Mouse (Mus musculus): ENCODE measurements around the gene Cd163l1. TPM values are rescaled to one million over a fixed set of nuclear protein-coding genes. Genes with fewer than 3 reads are reported as not detected.

The Cd163l1 gene
- polyA plus RNA-seq, 1 experiment, result 0.03 TPM

DNA sequence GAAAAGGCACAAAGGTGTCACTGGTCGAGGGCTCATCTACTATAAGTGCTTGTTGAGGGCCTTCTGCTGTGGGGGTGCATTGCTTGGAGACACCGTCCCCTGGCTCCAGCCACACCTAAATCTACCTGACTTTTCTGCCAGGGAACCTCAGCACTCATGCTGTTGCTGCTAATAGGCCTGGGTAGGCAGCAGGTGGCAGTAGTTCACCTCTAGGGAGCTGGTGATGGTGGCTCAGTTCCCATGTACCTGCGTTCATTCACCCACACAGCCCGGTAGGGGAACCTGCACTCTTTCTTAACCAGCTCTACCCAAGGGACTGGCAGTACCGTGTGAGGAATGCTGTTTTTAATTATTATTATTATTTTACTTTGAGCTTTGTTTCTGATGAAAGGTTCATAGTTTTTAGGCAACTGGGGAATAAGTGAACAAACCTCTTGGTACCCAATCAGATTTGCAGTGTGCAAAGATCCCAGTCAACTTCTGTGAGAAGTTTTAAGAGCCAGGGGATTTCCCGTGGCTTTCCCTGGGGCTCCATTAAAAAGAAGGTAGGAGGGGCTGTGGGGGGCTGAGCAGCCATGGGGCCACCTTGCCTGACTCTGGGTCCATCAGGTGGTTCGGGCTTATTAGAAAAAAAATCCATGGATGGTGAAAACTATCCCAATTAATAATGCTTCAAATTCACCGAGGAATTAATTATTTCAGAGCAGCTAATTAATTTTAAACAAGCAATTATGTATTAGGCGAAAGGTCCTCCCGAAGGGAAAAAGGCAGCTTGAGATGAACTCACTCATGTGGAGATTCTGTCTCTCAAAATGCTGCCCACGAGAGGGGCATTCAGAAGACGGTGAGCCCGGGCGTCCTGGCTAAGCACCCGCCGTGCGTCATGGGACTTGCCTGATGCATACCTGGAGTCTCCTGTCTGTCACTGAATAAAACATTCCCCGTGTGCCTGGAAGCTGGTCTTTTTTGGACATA lies 31.1 kb upstream of the Cd163l1 start:
- no peak overlapping the region for H3K4me3 ChIP-seq (replicated peaks; ENCODE audit: insufficient read depth, low read depth, low read length)
- no peaks in the 10 kb centered on the region for H3K27me3 ChIP-seq (ENCODE audit: control insufficient read depth, insufficient read depth, low read length)
- H3K27ac ChIP-seq (ENCODE audit: insufficient read depth, low read length), result no peak overlapping the region
- peak; percentile 15; the same call in 1 of the 2 replicates for TF ChIP-seq CTCF (IDR thresholded peaks at IDR 0.05; ENCODE audit: borderline replicate concordance, insufficient read depth, low read depth, low read length)
- no peak for TF ChIP-seq POLR2A (IDR thresholded peaks at IDR 0.05; ENCODE audit: borderline replicate concordance, insufficient read depth, low read length)
- no peaks in the 10 kb centered on the region for H3K4me1 ChIP-seq (ENCODE audit: control insufficient read depth, insufficient read depth, low read length)
- DNase-seq, result no peak
- WGBS, result 57% methylated on average over 18 of the region's 18 CpGs

DNA sequence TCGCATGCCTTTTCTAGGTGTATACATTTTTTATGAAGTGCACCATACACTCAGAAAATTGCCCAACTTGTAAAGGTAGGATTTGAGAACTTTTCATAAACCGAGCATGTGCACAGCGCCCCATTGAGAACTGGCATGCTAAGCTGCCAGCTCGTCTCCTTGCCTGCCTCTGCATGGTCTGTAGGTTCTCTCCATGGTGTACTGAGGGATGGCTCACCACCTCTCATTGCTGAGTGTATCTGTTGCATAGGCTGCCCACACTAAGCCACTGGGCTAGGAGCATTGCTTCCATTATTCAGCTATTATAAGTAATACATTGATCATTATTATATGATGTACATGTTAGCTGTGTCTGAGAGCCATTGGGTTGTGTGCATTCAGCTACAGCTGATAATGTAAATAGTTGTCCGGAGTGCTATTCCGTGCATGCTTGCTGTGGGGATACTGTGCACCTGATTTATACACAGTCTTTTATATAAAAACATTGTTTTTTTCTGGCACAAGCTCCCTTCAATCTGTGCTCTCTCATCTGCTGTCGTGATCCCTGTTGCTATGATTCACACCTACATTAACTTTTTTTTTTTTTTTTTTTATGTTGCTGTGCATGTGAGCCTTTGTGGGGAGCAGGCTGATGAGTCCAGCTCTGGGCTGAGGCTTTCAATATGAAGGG lies 30.2 kb upstream of the Cd163l1 start:
- DNase-seq, result no peak
- WGBS, result 62% methylated on average over 7 of the region's 7 CpGs
- TF ChIP-seq CTCF (IDR thresholded peaks at IDR 0.05; ENCODE audit: borderline replicate concordance, insufficient read depth, low read depth, low read length), result no peak
- no peak for TF ChIP-seq POLR2A (IDR thresholded peaks at IDR 0.05; ENCODE audit: borderline replicate concordance, insufficient read depth, low read length)
- Histone ChIP-seq H3K4me1 (ENCODE audit: control insufficient read depth, insufficient read depth, low read length) (no peaks in the 10 kb centered on the region), H3K27me3 (ENCODE audit: control insufficient read depth, insufficient read depth, low read length) (no peaks in the 10 kb centered on the region), H3K4me3 (replicated peaks; ENCODE audit: insufficient read depth, low read depth, low read length) (no peak overlapping the region), H3K27ac (ENCODE audit: insufficient read depth, low read length) (no peak overlapping the region)

DNA sequence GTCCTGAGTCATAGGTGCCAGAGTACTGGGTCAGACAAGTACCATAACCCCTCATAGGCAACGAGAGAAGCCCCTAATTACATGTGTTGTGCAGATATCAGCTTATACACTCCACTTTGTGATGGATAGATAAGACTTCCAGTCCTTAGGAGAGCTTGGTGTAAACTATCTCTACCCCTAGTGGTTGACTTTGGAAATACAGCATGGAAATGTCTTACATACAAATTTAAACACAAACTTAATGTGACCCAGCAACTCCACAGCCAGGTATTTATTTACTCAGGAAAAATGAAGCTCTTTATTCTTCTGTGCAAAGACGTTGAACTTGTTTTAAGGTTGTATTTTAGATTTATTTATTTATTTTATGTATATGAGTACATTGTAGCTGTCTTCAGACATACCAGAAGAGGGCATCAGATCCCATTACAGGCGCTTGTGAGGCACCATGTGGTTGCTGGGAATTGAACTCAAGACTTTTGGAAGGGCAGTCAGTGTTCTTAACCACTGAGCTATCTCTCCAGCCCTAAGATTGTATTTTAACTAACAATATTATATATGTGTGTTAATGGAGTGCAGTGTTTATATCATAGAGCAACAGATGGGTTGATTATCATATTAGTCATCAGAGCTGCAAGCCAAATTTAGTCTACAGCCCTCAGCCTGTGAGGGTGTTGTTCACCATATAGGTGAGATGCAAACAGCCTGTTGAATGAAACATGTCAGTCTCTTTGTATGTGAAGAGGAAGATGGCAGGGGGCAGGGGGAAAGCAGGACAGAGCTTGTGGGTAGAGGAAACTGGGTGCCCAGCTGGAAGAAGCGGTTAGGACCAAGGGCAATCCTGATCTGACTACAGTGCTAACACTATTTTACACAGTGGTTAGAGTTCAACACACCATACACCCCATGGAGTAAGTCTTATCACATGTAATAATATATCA lies 29.4 kb upstream of the Cd163l1 start:
- 63% methylated on average over 4 of the region's 4 CpGs for WGBS
- no peak for DNase-seq
- Histone ChIP-seq H3K4me1 (ENCODE audit: control insufficient read depth, insufficient read depth, low read length) (no peaks in the 10 kb centered on the region), H3K27ac (ENCODE audit: insufficient read depth, low read length) (no peak overlapping the region), H3K4me3 (replicated peaks; ENCODE audit: insufficient read depth, low read depth, low read length) (no peak overlapping the region), H3K27me3 (ENCODE audit: control insufficient read depth, insufficient read depth, low read length) (no peaks in the 10 kb centered on the region)
- TF ChIP-seq POLR2A (IDR thresholded peaks at IDR 0.05; ENCODE audit: borderline replicate concordance, insufficient read depth, low read length) (no peak), CTCF (IDR thresholded peaks at IDR 0.05; ENCODE audit: borderline replicate concordance, insufficient read depth, low read depth, low read length) (peak; percentile 25; the same call in 1 of the 2 replicates)

DNA sequence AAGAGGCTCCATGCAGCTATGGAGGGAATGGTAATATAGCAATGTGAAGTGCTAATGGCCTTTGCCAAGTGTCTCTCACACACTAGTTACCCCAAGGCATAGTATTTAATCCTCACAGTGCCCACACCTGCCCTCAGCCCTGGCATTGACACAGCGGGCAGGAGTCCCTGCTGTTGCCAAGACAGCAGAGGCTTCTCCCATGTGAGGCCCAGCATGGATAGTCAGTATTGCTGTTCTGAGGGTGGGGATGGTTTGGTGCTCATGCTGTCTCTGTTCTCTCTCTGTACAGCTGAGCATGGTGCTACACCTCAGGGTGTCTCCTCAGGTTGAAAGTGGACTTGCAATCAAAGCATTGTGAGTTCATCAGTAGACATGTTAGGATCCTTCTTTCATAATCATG lies 27.6 kb upstream of the Cd163l1 start:
- H3K4me1 ChIP-seq (ENCODE audit: control insufficient read depth, insufficient read depth, low read length), result no peaks in the 10 kb centered on the region
- DNase-seq, result no peak
- 52% methylated on average over 1 of the region's 1 CpGs for WGBS
- H3K27me3 ChIP-seq (ENCODE audit: control insufficient read depth, insufficient read depth, low read length), result no peaks in the 10 kb centered on the region
- no peak overlapping the region for H3K27ac ChIP-seq (ENCODE audit: insufficient read depth, low read length)
- no peak for TF ChIP-seq CTCF (IDR thresholded peaks at IDR 0.05; ENCODE audit: borderline replicate concordance, insufficient read depth, low read depth, low read length)
- no peak for TF ChIP-seq POLR2A (IDR thresholded peaks at IDR 0.05; ENCODE audit: borderline replicate concordance, insufficient read depth, low read length)
- H3K4me3 ChIP-seq (replicated peaks; ENCODE audit: insufficient read depth, low read depth, low read length), result no peak overlapping the region

DNA sequence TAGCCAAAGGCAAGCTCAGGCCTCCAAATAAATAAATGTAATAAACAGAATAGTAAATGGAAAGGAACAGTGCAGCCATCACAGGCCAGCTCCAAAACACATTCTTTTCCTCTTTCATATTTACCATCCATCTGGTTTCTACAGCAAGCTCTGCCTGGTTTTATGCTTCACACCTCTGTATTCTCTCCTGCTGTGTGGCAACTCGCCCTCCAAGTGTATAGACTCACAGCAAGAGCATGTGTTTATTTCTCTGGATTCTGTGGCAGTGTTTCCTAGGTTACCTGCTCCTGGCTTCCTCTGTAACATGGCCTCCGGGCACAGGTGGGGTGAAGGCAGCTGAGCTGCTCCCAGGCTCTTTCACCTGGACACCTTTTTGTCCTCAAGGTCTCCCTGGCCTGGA lies 25.6 kb upstream of the Cd163l1 start:
- DNase-seq, result no peak
- no peak overlapping the region for H3K27ac ChIP-seq (ENCODE audit: insufficient read depth, low read length)
- no peak for TF ChIP-seq POLR2A (IDR thresholded peaks at IDR 0.05; ENCODE audit: borderline replicate concordance, insufficient read depth, low read length)

DNA sequence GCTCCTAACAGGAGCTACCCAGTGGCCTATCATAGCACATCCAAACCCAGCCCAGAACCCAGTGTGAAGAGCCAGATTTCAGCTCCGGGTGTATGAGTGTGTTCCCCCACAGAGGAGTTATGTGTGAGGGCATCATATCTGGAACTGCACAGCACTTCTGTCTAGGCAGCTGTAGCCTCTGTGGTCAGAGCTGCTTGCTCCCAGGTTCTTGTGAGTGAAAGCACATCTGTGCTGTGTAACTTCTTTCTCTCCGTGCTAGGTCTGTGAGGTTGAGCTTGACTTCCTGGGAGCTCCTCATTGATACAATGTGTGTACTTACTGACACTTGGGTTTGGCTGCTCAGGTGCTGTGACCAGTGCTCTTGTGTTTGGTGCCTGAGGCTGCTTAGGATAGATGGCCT lies 25.2 kb upstream of the Cd163l1 start:
- TF ChIP-seq CTCF (IDR thresholded peaks at IDR 0.05; ENCODE audit: borderline replicate concordance, insufficient read depth, low read depth, low read length) (no peak), POLR2A (IDR thresholded peaks at IDR 0.05; ENCODE audit: borderline replicate concordance, insufficient read depth, low read length) (no peak)
- no peaks in the 10 kb centered on the region for H3K27me3 ChIP-seq (ENCODE audit: control insufficient read depth, insufficient read depth, low read length)
- WGBS, result 78% methylated on average over 2 of the region's 2 CpGs
- DNase-seq, result no peak
- H3K27ac ChIP-seq (ENCODE audit: insufficient read depth, low read length), result no peak overlapping the region
- H3K4me3 ChIP-seq (replicated peaks; ENCODE audit: insufficient read depth, low read depth, low read length), result no peak overlapping the region
- H3K4me1 ChIP-seq (ENCODE audit: control insufficient read depth, insufficient read depth, low read length), result no peaks in the 10 kb centered on the region

More for the DNA sequence above, 25.6 kb upstream of the Cd163l1 start:
- WGBS, result 50% methylated on average over 2 of the region's 2 CpGs
- Histone ChIP-seq H3K4me1 (ENCODE audit: control insufficient read depth, insufficient read depth, low read length) (no peaks in the 10 kb centered on the region), H3K27me3 (ENCODE audit: control insufficient read depth, insufficient read depth, low read length) (no peaks in the 10 kb centered on the region), H3K4me3 (replicated peaks; ENCODE audit: insufficient read depth, low read depth, low read length) (no peak overlapping the region)

DNA sequence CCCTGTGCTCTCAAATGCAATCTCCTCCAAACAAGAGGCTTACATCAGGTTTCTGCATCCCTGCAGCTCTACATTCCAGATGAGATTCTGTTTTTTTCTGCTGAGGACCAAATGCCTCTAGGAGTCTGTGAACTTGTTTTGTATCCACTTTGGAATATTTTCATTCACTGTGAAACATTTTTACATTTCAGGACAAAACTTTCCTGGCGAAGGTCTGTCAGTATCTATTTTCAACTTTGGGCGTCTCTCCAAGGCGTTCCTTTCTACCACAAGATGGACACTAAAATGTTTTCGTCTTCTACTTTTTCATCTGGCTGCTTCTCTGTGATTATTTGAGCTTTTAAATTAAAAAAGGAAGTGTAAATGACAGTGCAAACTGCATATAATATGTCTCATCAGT lies 24.0 kb upstream of the Cd163l1 start:
- TF ChIP-seq CTCF (IDR thresholded peaks at IDR 0.05; ENCODE audit: borderline replicate concordance, insufficient read depth, low read depth, low read length), result no peak
- TF ChIP-seq POLR2A (IDR thresholded peaks at IDR 0.05; ENCODE audit: borderline replicate concordance, insufficient read depth, low read length), result no peak
- WGBS, result 80% methylated on average over 4 of the region's 4 CpGs
- H3K27ac ChIP-seq (ENCODE audit: insufficient read depth, low read length), result no peak overlapping the region
- no peak overlapping the region for H3K4me3 ChIP-seq (replicated peaks; ENCODE audit: insufficient read depth, low read depth, low read length)
- no peaks in the 10 kb centered on the region for H3K27me3 ChIP-seq (ENCODE audit: control insufficient read depth, insufficient read depth, low read length)
- H3K4me1 ChIP-seq (ENCODE audit: control insufficient read depth, insufficient read depth, low read length), result no peaks in the 10 kb centered on the region
- DNase-seq, result no peak

Measured in cerebellum, adult 2 months (tissue).